Mouse (Mus musculus) liver, embryonic 14.5 days (tissue): Measurements from ENCODE around the gene Pcbp1.

ENCODE experiments used
- CTCF ChIP-seq: IDR thresholded peaks from 2 replicates; pipeline ENCODE4 v1.5.1; 2016; ENCODE audit warnings: antibody characterized with exemption, low read depth, control low read depth
- EP300 ChIP-seq: IDR thresholded peaks from 2 replicates; pipeline ENCODE4 v1.6.1; 2016; ENCODE audit warnings: antibody characterized with exemption, low read depth

DNA sequence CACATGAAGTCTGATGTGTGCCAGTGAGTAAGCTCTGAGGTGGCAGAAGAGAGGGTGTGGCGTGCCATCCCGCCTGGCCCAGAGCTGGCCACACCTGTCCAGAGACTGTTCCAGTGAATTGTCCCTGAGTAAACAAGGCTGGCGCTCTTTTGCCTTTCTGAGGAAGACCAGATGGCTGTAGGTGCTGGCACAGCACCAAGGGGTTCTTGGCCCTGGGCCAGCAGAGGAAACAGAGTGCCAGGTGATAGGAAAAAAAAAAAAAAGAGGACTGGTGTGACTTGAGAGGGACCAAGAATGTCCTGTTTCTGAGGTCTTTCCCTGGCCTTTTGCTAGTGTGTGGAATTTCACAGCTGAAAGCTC is 43.3 kb upstream of the Pcbp1 start:
- TF ChIP-seq CTCF (no peak), EP300 (no peak)
